Comparison of ENCODE assay signal across 19 mouse cellular contexts in genomic region chr4:151232028-151232427, GRCm38 (mm10).
DNase-seq lines count a peak whose midpoint lies in the region; ATAC-seq and TF ChIP-seq lines count a peak whose summit lies in the region.
"Had no signal": no experiment of that assay in that cellular context is flagged by ENCODE, and none has a peak within 500 bp of the region (broad histone marks: within the 10 kb centered on the region; RNA-seq: fewer than 3 reads in every experiment).

No protein-coding gene starts in this region.

- no peaks in the 10 kb centered on the region for H3K27me3 ChIP-seq in intestine, postnatal 0 days (replicated peaks; ENCODE audit: control insufficient read depth, insufficient read depth, low read length)
- no peaks in the 10 kb centered on the region for H3K27me3 ChIP-seq in intestine, embryonic 15.5 days (replicated peaks)
- H3K27me3 ChIP-seq in midbrain, postnatal 0 days (ENCODE audit: insufficient read depth, low read length), result no peaks in the 10 kb centered on the region
- no peaks in the 10 kb centered on the region for H3K27me3 ChIP-seq in midbrain, embryonic 16.5 days (ENCODE audit: control insufficient read depth, insufficient read depth, low read depth, low read length)
- H3K27me3 ChIP-seq: CH12.LX; limb, embryonic 15.5 days; neural tube, embryonic 12.5 days had no signal

- no peak overlapping the region for H3K4me2 ChIP-seq in intestine, postnatal 0 days (replicated peaks; ENCODE audit: low read depth)
- H3K4me2 ChIP-seq in intestine, embryonic 15.5 days (replicated peaks), result no peak overlapping the region
- H3K4me2 ChIP-seq in midbrain, postnatal 0 days (ENCODE audit: low read depth, low read length, poor library complexity, severe bottlenecking), result no peak overlapping the region
- no peak overlapping the region for H3K4me2 ChIP-seq in midbrain, embryonic 16.5 days (ENCODE audit: low read length)
- H3K4me2 ChIP-seq: heart, embryonic 12.5 days; limb, embryonic 15.5 days; neural tube, embryonic 12.5 days had no signal

- no peak overlapping the region for H3K27ac ChIP-seq in intestine, postnatal 0 days (ENCODE audit: low read depth, low read length)
- no peak overlapping the region for H3K27ac ChIP-seq in intestine, embryonic 15.5 days
- no peak overlapping the region for H3K27ac ChIP-seq in midbrain, postnatal 0 days (ENCODE audit: low read depth, low read length)
- H3K27ac ChIP-seq in midbrain, embryonic 16.5 days (ENCODE audit: low read length), result no peak overlapping the region
- H3K27ac ChIP-seq: limb, embryonic 15.5 days; neural tube, embryonic 12.5 days had no signal

- DNase-seq in midbrain, postnatal 0 days (ENCODE audit: low spot score), result no peak
- peak; percentile 22 for DNase-seq in NIH3T3 (ENCODE audit: low read depth)
- DNase-seq in testis, postnatal 10 days (ENCODE audit: low spot score), result peak; percentile 52
- DNase-seq in left cerebral cortex, postnatal 4 days, result no peak
- DNase-seq: cerebellum, adult 11 months; embryo, embryonic 11 days; gastrocnemius, postnatal 10 days; kidney, postnatal 36 days; layer of hippocampus, postnatal 36 days; lung, postnatal 4 days; midbrain, embryonic 14.5 days had no signal

- no peak for ATAC-seq in intestine, postnatal 0 days
- no peak for ATAC-seq in intestine, embryonic 15.5 days
- ATAC-seq in midbrain, postnatal 0 days (ENCODE audit: low FRiP score), result no peak
- ATAC-seq in midbrain, embryonic 16.5 days, result no peak
- ATAC-seq: forebrain, embryonic 16.5 days had no signal

- H3K4me3 ChIP-seq in intestine, postnatal 0 days (ENCODE audit: low read depth, low read length), result no peak overlapping the region
- H3K4me3 ChIP-seq in intestine, embryonic 15.5 days (replicated peaks), result no peak overlapping the region
- no peak overlapping the region for H3K4me3 ChIP-seq in midbrain, postnatal 0 days (ENCODE audit: low read depth, low read length)
- H3K4me3 ChIP-seq in midbrain, embryonic 16.5 days (ENCODE audit: low read depth, low read length), result no peak overlapping the region
- H3K4me3 ChIP-seq: heart, embryonic 12.5 days; limb, embryonic 15.5 days; neural tube, embryonic 12.5 days had no signal

- H3K9ac ChIP-seq in intestine, postnatal 0 days (ENCODE audit: low read depth, low read length), result no peak overlapping the region
- H3K9ac ChIP-seq in intestine, embryonic 15.5 days, result no peak overlapping the region
- no peak overlapping the region for H3K9ac ChIP-seq in midbrain, postnatal 0 days (replicated peaks; ENCODE audit: low read length, poor library complexity, severe bottlenecking)
- H3K9ac ChIP-seq in midbrain, embryonic 16.5 days (ENCODE audit: low read depth, low read length), result no peak overlapping the region
- H3K9ac ChIP-seq: heart, embryonic 12.5 days; limb, embryonic 15.5 days; neural tube, embryonic 12.5 days had no signal

- TF ChIP-seq CTCF in intestine, postnatal 0 days (IDR thresholded peaks at IDR 0.05; ENCODE audit: low read depth), result peak; percentile 40
- peak; percentile 59 for TF ChIP-seq CTCF in midbrain, postnatal 0 days (IDR thresholded peaks at IDR 0.05)

- H3K4me1 ChIP-seq in intestine, postnatal 0 days (replicated peaks; ENCODE audit: control insufficient read depth, insufficient read depth, low read length), result no peaks in the 10 kb centered on the region
- H3K4me1 ChIP-seq in intestine, embryonic 15.5 days (replicated peaks), result no peaks in the 10 kb centered on the region
- H3K4me1 ChIP-seq in midbrain, postnatal 0 days (ENCODE audit: insufficient read depth, low read length), result no peaks in the 10 kb centered on the region
- no peaks in the 10 kb centered on the region for H3K4me1 ChIP-seq in midbrain, embryonic 16.5 days (ENCODE audit: control insufficient read depth, insufficient read depth, low read length)
- H3K4me1 ChIP-seq: heart, embryonic 12.5 days; limb, embryonic 15.5 days had no signal

- H3K9me3 ChIP-seq in intestine, postnatal 0 days (ENCODE audit: control insufficient read depth), result no peaks in the 10 kb centered on the region
- no peaks in the 10 kb centered on the region for H3K9me3 ChIP-seq in intestine, embryonic 15.5 days
- H3K9me3 ChIP-seq in midbrain, postnatal 0 days (ENCODE audit: low read length), result no peaks in the 10 kb centered on the region
- H3K9me3 ChIP-seq in midbrain, embryonic 16.5 days (replicated peaks; ENCODE audit: control insufficient read depth, low read length, poor library complexity, severe bottlenecking), result no peaks in the 10 kb centered on the region
- H3K9me3 ChIP-seq: heart, embryonic 12.5 days; limb, embryonic 15.5 days; neural tube, embryonic 12.5 days had no signal

- intact Hi-C loops in left cerebral cortex, postnatal 4 days (cut with DNase I), result no loop called here

- no peaks in the 10 kb centered on the region for H3K36me3 ChIP-seq in intestine, postnatal 0 days (ENCODE audit: control insufficient read depth, insufficient read depth)
- H3K36me3 ChIP-seq in intestine, embryonic 15.5 days, result no peaks in the 10 kb centered on the region
- no peaks in the 10 kb centered on the region for H3K36me3 ChIP-seq in midbrain, postnatal 0 days (ENCODE audit: insufficient read depth, low read length)
- H3K36me3 ChIP-seq in midbrain, embryonic 16.5 days (ENCODE audit: control insufficient read depth, insufficient read depth, low read length), result no peaks in the 10 kb centered on the region
- H3K36me3 ChIP-seq: heart, embryonic 12.5 days; limb, embryonic 15.5 days; neural tube, embryonic 12.5 days had no signal

- WGBS in intestine, postnatal 0 days, result 81% methylated on average over 3 of the region's 3 CpGs
- WGBS in intestine, embryonic 15.5 days, result 75% methylated on average over 3 of the region's 3 CpGs
- 75% methylated on average over 3 of the region's 3 CpGs for WGBS in midbrain, postnatal 0 days
- 81% methylated on average over 3 of the region's 3 CpGs for WGBS in midbrain, embryonic 16.5 days

Comparison
In these comparisons a context has a peak if more than half of its experiments do, and no peak if none do; other contexts are left out.
1. DNase-seq: peak in NIH3T3 (single experiment) and testis, postnatal 10 days (single experiment); none in midbrain, postnatal 0 days (single experiment) and left cerebral cortex, postnatal 4 days (single experiment).